Mouse (Mus musculus) forebrain, embryonic 11.5 days (tissue): ENCODE results near the gene Klhdc4. TPM values are rescaled to one million over a fixed set of nuclear protein-coding genes. Genes with fewer than 3 reads are reported as not detected.

Experiments used
- ATAC-seq: fragments of 200-750 bp; cut with Nextera tagmentation; replicated peaks from 2 replicates; pipeline ENCODE4 v1.8.0; 2017; ENCODE audit warnings: moderate TSS enrichment; ENCODE audit not compliant: low FRiP score
- DNase-seq: peaks from one replicate; pipeline ENCODE4 v3.0.0-alpha.2; 2017; ENCODE audit warnings: low spot score
- H3K27ac ChIP-seq: fragments of 300-500 bp; sonication (generic); 2 replicates; pipeline ENCODE4 v1.5.1; 2014; ENCODE audit warnings: low read depth, low read length
- H3K27me3 ChIP-seq: fragments of 300-500 bp; sonication (generic); 2 replicates; pipeline ENCODE4 v1.6.1; 2014; ENCODE audit warnings: mild to moderate bottlenecking, low read length, mixed read lengths; ENCODE audit not compliant: control insufficient read depth, insufficient read depth
- H3K36me3 ChIP-seq: fragments of 300-500 bp; sonication (generic); 2 replicates; pipeline ENCODE4 v1.6.1; 2014; ENCODE audit warnings: mild to moderate bottlenecking, low read length, moderate library complexity, mixed read lengths; ENCODE audit not compliant: control insufficient read depth, insufficient read depth
- H3K4me1 ChIP-seq: fragments of 300-500 bp; sonication (generic); replicated peaks from 2 replicates; pipeline ENCODE4 v1.6.1; 2014; ENCODE audit warnings: low read length, mixed read lengths; ENCODE audit not compliant: control insufficient read depth, insufficient read depth
- H3K4me2 ChIP-seq: fragments of 300-500 bp; sonication (generic); 2 replicates; pipeline ENCODE4 v1.6.1; 2014; ENCODE audit warnings: low read depth, mild to moderate bottlenecking, low read length, moderate library complexity, mixed read lengths; ENCODE audit not compliant: severe bottlenecking
- H3K4me3 ChIP-seq: fragments of 300-500 bp; sonication (generic); 2 replicates; pipeline ENCODE4 v1.5.1; 2014; ENCODE audit warnings: low read depth, low read length
- H3K9ac ChIP-seq: fragments of 300-500 bp; sonication (generic); 2 replicates; pipeline ENCODE4 v1.6.1; 2014; ENCODE audit warnings: low read length
- H3K9me3 ChIP-seq: fragments of 300-500 bp; sonication (generic); 2 replicates; pipeline ENCODE4 v1.6.1; 2016; ENCODE audit warnings: low read length, mixed read lengths; ENCODE audit not compliant: control insufficient read depth
- WGBS: fragments of 180-500 bp; shearing (Covaris S2); extraction: QIAGEN DNeasy Blood & Tissue Kit; methylation state at CpG from one replicate; pipeline ENCODE4 v1.1.7; 2014; 5-methylcytosine and 5-hydroxymethylcytosine counted together
- polyA plus RNA-seq: library from polyadenylated mRNA; unstranded; fragments of >200 nt; fragmentation: Nextera tagmentation; extraction: Ambion mirVana; gene quantifications from 2 replicates; pipeline ENCODE4 v1.2.1, GENCODE M21; 2014

Klhdc4 gene
- polyA plus RNA-seq, 1 experiment from 2014 or later = 55.4 TPM

- no peak for DNase-seq
- no peak overlapping the region for H3K27ac ChIP-seq
Measured at GRCm38 (mm10) chr8:121828376-121829023, 869 bp downstream of the Klhdc4 start.

GRCm38 (mm10) chr8:121827726-121828125 lies 1.6 kb downstream of the Klhdc4 start:
- no peak for ATAC-seq
- Histone ChIP-seq H3K4me3 (no peak overlapping the region), H3K9ac (no peak overlapping the region)

More at GRCm38 (mm10) chr8:121828376-121829023, 869 bp downstream of the Klhdc4 start:
- Histone ChIP-seq H3K4me1 (peaks cover 5% of the 10 kb centered on the region; the same call in 1 of the 2 replicates), H3K4me3 (peak overlapping the region; percentile 97), H3K4me2 (peak overlapping the region; percentile 80), H3K9ac (peak overlapping the region; percentile 82), H3K9me3 (no peaks in the 10 kb centered on the region), H3K36me3 (no peaks in the 10 kb centered on the region), H3K27me3 (no peaks in the 10 kb centered on the region)
- no peak for ATAC-seq
- 42% methylated on average over 10 of the region's 10 CpGs for WGBS

DNA sequence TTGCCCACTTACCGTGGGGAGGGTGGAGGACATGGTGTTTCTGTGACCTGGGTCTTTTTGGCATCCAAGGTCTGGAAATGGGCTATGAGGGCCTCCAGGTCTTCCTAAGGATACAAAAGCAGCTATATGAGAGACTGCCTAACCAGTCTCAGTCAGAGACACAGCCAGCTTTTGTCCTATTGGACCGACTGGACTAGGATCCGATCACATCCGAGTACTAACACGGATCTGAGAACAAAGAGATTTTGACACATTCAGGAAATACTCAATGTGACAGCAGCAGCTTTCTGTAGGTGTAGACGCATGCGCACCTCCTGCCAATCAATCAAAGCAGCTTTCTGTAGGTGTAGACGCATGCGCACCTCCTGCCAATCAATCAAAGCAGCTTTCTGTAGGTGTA lies 7.6 kb downstream of the Klhdc4 start:
- ATAC-seq (no peak), DNase-seq (no peak)
- H3K9ac ChIP-seq = no peak overlapping the region
- WGBS = 94% methylated on average over 9 of the region's 9 CpGs
- no peaks in the 10 kb centered on the region for H3K4me1 ChIP-seq
- H3K4me3 ChIP-seq = no peak overlapping the region
- H3K27ac ChIP-seq = no peak overlapping the region
- H3K27me3 ChIP-seq = no peaks in the 10 kb centered on the region
- no peaks in the 10 kb centered on the region for H3K9me3 ChIP-seq
- no peaks in the 10 kb centered on the region for H3K36me3 ChIP-seq
- H3K4me2 ChIP-seq = no peak overlapping the region

More at GRCm38 (mm10) chr8:121827726-121828125, 1.6 kb downstream of the Klhdc4 start:
- Histone ChIP-seq H3K9me3 (no peaks in the 10 kb centered on the region), H3K4me1 (peaks cover 5% of the 10 kb centered on the region; the same call in 1 of the 2 replicates), H3K27ac (no peak overlapping the region), H3K36me3 (no peaks in the 10 kb centered on the region), H3K27me3 (no peaks in the 10 kb centered on the region), H3K4me2 (no peak overlapping the region)
- WGBS = 95% methylated on average over 5 of the region's 5 CpGs
- DNase-seq = no peak

- no peak overlapping the region for H3K4me3 ChIP-seq
- H3K4me1 ChIP-seq = no peaks in the 10 kb centered on the region
- DNase-seq = no peak
- H3K9me3 ChIP-seq = no peaks in the 10 kb centered on the region
- H3K27me3 ChIP-seq = no peaks in the 10 kb centered on the region
- no peak overlapping the region for H3K4me2 ChIP-seq
- no peak for ATAC-seq
- no peak overlapping the region for H3K9ac ChIP-seq
- H3K36me3 ChIP-seq = no peaks in the 10 kb centered on the region
- H3K27ac ChIP-seq = no peak overlapping the region
- WGBS = 91% methylated on average over 11 of the region's 11 CpGs
Measured at GRCm38 (mm10) chr8:121821320-121821719, 8.0 kb downstream of the Klhdc4 start.

DNA sequence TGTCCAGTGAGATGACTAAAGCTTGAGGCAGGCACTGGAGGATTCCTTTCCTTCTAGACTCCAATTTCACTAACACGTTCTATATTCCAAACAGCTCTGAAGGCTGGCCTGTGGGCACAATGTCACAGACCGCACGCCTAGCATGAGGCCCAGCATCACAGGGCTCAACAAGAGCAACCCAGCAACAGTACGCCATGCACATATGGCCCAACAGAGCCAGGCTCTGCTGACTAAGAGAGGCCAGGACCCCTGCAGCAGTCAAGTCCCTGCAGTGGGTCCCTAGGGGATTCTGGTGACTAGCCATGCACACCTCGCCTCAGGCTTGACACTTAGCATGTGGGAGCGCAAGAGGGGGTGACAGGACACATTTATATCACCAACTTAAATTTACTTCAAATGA lies 8.5 kb downstream of the Klhdc4 start:
- H3K36me3 ChIP-seq = no peaks in the 10 kb centered on the region
- 90% methylated on average over 6 of the region's 6 CpGs for WGBS
- DNase-seq = no peak
- H3K4me2 ChIP-seq = no peak overlapping the region
- H3K4me1 ChIP-seq = no peaks in the 10 kb centered on the region
- H3K9ac ChIP-seq = no peak overlapping the region
- H3K9me3 ChIP-seq = no peaks in the 10 kb centered on the region
- no peaks in the 10 kb centered on the region for H3K27me3 ChIP-seq
- no peak overlapping the region for H3K27ac ChIP-seq
- no peak for ATAC-seq
- no peak overlapping the region for H3K4me3 ChIP-seq

DNA sequence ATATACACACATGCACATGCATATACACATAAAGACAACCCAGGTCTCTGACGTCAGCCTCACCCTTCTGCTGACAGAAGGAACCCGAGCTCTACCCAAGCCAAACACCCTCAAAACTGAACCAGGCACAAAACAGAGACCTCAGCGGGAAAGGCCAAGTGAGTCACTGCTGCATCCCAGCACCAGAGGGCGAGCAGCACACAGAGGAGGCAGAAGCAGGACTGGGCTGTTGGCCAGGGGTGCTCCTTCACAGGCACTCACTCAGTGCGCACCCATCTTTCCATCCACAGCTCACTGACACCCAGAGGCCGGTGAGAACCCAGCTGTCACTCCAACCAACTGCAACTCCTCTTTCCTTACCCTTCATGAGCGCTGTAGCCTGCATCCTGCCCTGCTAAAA lies 11.1 kb downstream of the Klhdc4 start:
- Histone ChIP-seq H3K4me3 (no peak overlapping the region), H3K9me3 (no peaks in the 10 kb centered on the region), H3K4me1 (no peaks in the 10 kb centered on the region), H3K27ac (no peak overlapping the region), H3K4me2 (no peak overlapping the region), H3K36me3 (no peaks in the 10 kb centered on the region; the same call in 1 of the 2 replicates), H3K27me3 (no peaks in the 10 kb centered on the region), H3K9ac (no peak overlapping the region)
- no peak for DNase-seq
- ATAC-seq = no peak
- 78% methylated on average over 7 of the region's 7 CpGs for WGBS

DNA sequence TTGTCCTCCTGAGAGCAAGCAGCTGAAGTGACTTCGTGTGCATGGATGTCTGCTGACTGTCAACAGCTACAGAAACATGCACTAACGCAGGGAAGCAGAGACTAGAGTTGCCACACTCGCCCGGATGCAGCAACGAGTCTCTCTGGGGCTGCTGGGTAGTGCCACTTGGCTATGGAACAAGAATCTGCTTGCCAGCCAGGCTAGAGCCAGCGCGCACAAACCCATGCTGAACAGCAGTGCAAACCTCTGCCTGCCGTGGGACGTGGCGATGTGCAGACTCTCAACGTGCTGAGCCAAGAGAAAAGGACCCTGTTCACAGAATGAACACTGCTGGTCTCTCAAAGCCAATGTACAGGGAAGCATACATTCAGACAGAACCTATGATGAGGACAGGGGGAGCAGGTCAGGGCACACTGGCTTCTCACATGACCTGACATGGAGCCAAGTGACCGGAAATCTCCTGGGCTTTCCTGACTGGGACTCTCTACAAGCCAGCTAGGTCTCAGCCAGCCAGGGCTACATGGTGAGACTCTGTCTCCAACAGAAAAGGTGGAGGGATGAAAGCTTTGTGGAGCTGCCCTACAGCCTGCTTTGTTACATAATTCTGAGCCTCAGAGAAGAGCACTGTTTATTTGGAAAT lies 17.3 kb downstream of the Klhdc4 start:
- H3K9ac ChIP-seq = no peak overlapping the region
- WGBS = 94% methylated on average over 12 of the region's 12 CpGs
- no peaks in the 10 kb centered on the region for H3K4me1 ChIP-seq
- no peak overlapping the region for H3K27ac ChIP-seq
- H3K9me3 ChIP-seq = no peaks in the 10 kb centered on the region
- no peak for DNase-seq
- no peak overlapping the region for H3K4me2 ChIP-seq
- H3K27me3 ChIP-seq = no peaks in the 10 kb centered on the region
- ATAC-seq = no peak
- H3K4me3 ChIP-seq = no peak overlapping the region
- H3K36me3 ChIP-seq = peaks cover 4% of the 10 kb centered on the region; the same call in 1 of the 2 replicates

GRCm38 (mm10) chr8:121811502-121811901 lies 17.9 kb downstream of the Klhdc4 start:
- Histone ChIP-seq H3K4me1 (no peaks in the 10 kb centered on the region), H3K27ac (no peak overlapping the region), H3K4me3 (no peak overlapping the region), H3K4me2 (no peak overlapping the region), H3K9me3 (no peaks in the 10 kb centered on the region), H3K27me3 (no peaks in the 10 kb centered on the region), H3K36me3 (peaks cover 4% of the 10 kb centered on the region; the same call in 1 of the 2 replicates), H3K9ac (no peak overlapping the region)
- DNase-seq (no peak), ATAC-seq (no peak)
- WGBS = 94% methylated on average over 3 of the region's 3 CpGs
